Mouse (Mus musculus) kidney, postnatal 25 days (tissue): ENCODE results near the gene Ccdc17.
A peak's percentile ranks its signal among the peaks of the same experiment; 100 is the strongest.

Experiments
- DNase-seq, 2 experiments: peaks; one replicate each; pipeline ENCODE4 v3.0.0; 2021; ENCODE audit warnings: mixed read lengths in 2 of 2

The Ccdc17 gene

DNA sequence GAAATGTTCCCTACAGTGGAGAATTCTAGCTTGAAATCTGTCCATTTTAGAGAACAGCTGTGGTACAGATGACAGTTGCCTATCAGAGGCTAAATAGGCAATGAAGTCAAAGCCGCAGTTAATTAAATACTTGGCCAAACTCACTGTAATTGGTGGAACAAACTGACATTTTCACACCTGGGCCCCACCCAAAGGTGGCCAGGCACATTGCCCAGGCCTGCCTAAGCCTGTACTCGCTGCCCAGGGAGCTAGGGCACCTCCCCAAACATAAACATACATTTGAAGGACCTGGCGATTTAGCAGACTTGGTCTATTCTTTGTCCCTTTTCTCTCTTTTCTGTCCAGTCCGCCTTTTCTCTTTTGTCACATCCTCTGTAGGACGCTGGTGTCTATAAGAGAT is at the start of gene Ccdc17:
Gene Ccdc17, plus strand, starts transcription at position 276 of the 400 bp plus-strand sequence.
- peak; percentile 8 to 40 for DNase-seq

DNA sequence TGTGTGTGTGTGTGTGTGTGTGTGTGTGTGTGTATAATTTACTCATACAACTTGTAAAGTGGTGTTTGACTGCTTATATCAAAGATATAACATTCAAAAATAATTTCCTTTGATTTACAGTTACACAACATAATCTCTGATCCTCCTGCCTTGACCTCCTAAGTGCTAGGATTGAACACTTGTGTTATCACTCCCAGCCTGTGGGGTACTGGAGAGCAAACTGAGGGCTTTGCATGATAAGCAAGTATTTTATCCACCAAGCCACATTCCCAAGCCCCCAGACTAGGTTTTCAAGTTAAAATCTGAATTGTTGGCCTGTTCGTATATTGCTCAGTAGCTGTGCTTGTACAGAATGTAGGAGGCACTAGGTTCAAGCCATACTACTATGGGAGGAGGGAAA is 46.0 kb upstream of the Ccdc17 start:
- no peak for DNase-seq

DNA sequence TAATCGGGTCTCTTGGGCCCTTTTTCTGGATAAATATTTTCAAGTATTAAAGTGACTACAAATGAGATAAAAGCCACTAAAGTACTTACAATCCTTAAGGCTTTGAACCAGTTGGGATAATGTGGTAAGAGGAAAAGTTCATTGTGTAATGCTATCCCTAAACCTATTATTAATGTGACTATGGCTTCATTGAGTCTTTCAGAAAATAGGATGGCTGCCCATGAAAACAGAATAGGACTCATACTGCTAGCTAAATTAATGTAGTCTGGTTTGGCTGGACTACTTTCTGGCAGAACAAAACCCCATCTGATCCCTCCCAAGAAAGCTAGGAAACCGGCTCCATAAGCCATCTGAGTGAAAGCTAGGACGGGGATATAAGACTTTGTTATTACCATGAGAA is 43.4 kb upstream of the Ccdc17 start:
- DNase-seq = no peak

DNA sequence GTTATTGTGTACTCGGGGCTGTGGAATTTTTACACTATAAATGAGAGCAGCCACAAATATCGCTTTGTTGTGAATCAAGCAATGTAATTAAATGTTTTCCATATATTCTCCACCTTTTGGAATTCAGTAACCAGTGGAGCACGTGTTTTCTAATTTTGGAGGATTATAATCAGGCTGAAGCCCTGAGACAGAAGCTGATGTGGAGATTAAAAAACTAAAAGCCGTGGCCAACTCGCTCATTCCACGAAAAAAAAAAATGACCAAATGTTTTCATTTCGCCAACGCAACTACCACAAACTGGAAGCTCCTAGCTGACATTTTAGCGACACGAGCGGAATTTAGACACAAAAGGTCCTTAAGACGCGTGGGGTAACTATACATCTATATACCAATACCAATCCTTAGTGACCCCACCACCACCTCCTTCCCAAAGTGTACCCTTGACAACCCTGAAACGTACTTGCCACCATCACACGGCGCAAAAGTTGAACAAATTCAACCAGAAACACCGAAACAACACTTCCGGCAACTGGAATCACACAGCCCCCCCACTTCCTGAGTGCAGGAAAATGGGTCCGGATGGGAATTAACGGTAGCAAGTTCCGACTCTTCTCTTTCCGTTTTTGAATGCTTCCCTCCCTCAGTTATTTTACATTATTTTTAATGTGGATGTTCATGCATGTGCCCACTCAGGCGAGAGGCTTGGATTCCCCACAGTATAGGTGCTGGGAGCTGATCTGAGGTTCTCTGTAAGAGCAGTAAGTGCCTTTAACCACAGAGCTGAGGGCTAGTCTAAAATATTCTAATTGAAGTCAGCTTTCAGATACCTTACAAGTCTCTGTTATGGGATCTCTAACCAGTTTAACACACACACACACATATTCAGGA is 40.8 kb upstream of the Ccdc17 start, which contains the start of gene Tmem69:
Gene Tmem69, minus strand, starts transcription at position 524 of the 888 bp plus-strand sequence.
- DNase-seq = peak; percentile 84 to 86

DNA sequence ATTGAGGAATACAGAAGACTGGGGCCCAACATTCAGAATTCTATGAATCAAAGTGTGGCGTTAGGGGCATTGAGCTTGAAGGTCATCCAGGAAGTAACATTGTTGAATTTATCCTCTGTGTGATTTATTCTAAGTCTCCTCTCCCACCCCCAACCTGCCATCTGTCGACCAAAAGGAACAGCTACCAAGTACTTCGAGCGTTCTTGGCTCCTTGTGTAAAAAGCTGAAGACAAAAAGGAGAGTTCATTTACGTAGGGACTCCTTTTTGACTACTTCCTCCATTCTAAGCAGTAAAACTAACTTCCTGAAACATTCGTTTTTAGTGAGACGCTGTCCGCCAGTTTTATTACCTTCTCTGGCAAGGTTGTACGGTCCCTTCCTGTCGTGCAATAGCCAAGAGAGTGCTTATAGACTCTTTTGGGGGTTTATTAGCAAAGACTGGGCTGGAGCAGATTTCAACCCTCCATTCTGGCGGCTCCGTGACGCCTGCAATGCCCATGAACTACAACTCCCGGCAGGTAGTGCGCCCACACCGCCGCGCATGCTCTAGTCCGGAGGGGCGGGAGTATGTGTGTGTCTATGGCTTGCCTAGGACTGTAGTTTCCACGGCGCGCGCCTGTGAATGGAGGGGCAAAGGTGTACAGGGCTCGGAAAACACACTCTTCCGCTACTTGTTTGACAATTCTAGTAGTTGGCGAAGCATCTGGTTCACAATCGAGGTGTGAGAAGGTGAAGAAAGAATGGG is 39.7 kb upstream of the Ccdc17 start:
- peak; percentile 94 to 97 for DNase-seq

DNA sequence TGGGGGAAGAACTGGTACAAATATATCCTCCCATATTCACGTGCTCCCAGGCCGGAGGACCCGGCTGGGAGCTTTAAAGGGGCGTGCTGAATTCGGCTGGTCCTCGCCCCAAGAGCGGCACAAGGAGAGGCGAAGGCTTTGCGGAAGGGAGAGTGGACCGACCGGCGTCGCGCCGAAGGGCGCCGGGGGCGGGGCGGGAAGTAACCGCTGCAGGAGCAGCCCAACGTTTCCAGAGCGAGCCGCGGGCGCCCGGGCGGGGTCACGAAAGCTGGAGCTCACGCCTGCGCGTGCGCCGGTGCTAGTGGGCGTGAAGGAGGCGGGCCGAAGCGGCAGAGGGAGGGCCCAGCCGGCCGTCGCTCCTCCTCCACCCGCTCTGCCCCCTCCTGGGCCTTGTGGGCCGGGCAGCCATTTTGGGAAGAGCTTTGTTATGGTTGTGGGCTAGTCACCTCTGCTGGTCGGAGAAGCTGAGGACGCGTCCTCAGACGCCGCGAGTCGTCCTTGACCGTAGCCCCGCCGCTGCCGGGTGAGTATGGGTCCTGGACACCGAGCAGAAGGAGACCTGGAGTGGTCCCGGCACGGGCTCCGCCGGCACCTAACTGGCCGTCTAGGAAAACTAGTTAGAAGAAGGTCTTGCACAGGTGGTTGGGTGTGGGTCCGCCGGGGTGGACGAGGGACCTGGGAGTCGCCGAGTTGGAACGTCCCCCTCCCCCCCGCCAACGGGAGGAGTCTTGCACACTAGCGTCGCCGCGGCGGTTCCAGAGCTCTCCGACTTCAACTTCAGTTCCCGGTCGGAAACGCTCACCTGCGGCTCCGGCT is 38.9 kb upstream of the Ccdc17 start, which contains the start of gene Gpbp1l1:
Gene Gpbp1l1, plus strand, starts transcription at position 353 of the 816 bp plus-strand sequence.
- peak; percentile 97 to 99 for DNase-seq

DNA sequence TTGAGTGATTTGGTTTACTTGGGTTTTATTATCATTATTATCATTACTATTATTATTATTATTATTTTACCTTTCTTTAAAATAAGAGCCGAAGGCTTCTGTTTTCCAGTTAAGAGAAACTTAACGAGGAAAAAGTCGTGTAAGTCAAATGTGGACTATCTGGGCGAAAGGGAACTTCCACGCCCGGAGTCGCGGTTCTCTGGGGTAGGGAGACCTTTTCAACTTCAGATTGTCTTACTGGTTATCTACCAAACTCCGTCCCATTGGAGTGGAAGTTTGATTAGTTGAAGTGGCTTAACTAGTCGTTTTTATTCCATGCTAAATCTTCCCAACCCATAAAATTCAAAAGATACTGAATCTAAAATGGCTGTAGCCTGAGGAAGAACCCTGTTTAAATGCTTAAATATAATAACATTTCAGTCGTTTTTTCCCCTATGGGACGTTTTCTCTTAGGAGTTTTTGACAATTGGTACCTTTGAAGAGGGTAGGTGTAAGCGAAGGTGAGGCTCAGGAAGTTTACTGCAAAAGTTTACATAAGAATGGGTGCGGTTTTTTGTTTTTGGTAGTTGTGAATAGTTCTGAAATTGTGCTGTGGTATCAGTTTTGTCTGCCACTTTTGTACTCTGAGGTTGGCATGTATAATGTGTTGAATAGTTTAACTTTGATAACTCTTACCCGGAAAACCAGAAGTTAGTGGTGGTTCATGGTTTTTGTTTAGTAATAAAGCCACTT is 38.1 kb upstream of the Ccdc17 start:
- DNase-seq = peak; percentile 6 to 36

DNA sequence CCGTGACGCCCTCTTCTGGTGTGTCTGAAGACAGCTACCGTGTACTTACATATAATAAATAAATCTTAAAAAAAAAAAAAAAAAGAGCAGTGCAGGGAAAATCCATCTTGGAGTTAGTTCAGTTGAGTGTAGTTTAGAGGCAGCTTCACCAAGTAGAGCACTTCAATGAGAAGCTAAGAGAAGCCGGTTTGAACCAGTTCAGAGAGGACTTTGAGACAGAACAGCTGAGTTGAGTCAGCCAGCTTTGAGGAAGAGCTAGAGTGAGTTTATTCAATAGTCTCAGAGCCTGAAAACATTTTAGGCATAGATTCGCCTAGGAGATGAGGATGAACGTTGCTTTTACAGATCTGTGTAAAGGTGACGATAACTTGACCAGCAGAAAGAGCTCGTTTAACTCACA is 661 bp upstream of the Ccdc17 start:
- no peak for DNase-seq

DNA sequence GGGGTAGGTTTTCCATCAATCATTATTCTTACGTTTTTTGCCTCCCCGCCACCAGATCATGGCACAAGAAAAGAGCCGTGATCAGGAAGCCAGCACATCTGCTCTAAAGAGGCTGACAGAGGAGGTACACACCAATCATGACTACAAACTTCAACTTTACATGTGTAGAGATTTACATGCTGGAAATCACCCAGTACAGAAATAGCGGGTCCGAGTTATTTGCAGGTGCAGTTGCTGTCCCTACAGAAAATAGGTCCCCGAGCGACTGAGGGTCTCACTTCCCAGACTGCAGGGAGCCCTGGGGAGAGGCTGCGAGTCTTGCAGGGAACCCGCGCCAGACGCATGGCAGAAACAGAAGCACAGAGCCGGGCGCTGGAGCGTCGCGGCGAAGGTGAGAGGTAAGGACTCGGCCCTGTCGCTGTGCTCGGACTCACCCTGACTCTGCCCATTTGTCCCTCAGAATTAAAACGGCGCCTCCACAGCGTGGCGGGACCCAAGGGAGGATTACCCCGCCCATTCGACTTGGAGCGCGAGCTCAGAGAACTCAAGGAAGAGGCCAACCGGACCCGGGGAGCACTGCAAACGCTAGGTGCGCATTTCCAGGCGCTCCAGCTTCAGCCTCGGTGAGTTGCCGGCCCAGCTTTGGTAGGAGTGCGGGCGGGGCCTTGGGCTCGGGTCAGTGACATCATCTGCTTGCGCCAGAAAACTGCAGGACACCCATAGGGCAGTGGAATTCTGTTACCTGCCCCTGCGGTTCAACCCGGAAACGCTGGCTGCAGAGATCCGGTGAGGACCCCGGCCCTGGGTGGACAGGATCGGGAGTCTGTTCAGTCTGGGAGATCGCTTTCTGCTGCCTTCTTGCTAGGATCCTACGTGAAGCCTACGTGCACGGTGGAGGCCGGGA is 776 bp downstream of the Ccdc17 start:
- DNase-seq = peak; percentile 93 to 97

DNA sequence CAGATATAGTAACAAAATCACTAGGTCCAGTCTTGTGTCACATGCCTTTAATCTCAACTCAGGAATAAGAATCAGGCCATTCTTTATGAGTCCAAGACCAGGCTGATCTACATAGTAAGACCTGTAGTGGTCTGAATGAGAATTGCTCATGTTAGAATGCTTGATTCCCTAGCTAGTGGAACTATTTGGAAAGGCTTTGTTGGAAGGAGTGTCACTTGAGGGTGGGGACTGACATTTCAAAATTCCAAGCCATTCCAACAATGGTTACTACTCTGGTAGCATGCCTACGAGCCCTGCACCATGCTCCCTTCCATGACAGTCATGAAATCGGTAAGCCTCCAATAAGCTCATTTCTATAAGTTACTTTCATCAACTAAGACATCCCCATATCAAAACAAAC is 16.2 kb downstream of the Ccdc17 start:
- no peak for DNase-seq

DNA sequence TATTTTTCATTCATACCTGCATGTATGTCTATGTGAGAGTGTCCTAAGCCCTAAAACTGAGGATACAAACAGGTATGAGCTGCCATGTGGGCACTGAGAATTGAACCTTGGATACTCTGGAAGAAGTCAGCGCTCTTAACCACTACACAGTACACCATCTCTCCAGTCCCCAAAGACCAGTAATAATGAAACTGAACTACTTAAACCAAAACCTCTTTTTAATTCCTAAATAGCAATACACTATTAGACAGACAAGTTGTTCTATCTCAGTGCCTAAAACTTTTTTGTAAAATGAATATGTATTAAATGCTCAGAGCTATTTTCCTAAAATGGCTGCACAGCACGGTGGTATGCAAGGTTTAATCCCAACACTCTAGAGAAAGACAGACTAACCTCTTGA is 18.8 kb downstream of the Ccdc17 start:
- no peak for DNase-seq

DNA sequence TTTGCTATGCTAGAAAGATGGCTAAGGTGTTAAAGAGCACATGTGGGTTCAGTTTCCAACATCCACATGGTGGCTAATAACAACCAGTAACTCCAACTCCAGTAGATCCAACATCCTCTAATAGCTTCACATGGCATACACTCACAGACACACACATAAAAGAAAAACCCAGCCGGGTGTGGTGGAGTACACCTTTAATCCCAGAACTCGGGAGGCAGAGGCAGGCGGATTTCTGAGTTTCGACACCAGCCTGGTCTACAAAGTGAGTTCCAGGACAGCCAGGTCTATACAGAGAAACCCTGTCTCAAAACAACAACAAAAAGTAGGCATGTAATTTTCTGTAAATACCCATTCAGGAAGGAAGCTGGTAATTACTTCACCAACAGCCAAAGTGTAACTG is 28.4 kb downstream of the Ccdc17 start:
- no peak for DNase-seq

DNA sequence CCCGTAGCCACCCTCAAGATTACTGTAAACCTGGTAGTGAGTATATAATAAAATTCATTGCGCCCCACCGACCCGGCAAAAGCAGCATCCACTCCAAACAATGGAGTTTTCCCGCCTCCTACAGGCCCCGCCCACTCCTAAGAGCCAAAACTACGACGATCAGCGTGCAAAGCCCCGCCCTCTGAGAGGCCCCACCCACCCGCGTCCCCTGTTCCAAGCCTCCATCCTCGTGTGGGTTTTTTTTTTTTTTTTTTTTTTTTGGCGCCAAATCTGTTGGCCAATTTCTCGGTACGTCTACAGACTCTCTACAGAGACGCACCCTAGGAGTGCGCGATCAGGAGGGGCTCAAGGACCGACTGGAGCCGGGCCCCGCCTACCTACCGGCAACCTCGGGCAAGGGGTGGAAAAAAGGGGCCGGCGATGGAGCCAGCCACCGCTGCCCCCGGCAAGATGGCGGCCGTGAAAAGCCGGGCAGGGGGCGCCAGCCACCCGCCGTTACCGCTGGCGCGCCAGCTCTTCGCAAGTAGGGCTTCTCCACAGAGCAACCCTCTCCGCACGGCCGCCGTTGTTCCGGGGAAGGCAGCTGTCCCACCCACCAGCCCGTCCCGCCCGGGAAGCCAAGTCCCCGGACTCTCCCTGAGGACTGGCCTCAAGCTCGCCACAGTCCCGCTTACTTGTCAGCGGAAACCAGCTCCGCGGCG is 30.4 kb downstream of the Ccdc17 start:
- DNase-seq = peak; percentile 88 to 90

DNA sequence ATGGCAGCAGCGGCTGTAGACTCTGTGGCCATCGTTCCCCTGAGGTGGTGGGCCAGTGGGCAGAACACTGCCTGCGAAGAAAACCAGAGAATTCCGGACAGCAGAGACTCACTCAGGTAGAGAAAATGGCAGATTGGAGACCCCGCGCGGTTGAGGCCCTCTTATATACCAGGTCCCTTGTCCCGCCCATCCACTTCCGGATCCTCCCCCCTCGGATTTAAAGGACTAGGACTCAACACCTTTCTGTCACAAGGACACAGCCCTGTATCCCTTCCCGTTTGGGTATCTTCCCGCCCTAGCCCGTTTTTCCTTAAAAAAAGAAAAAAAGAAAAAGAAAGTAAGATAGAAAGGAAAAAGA is 30.9 kb downstream of the Ccdc17 start:
- peak; percentile 94 for DNase-seq

DNA sequence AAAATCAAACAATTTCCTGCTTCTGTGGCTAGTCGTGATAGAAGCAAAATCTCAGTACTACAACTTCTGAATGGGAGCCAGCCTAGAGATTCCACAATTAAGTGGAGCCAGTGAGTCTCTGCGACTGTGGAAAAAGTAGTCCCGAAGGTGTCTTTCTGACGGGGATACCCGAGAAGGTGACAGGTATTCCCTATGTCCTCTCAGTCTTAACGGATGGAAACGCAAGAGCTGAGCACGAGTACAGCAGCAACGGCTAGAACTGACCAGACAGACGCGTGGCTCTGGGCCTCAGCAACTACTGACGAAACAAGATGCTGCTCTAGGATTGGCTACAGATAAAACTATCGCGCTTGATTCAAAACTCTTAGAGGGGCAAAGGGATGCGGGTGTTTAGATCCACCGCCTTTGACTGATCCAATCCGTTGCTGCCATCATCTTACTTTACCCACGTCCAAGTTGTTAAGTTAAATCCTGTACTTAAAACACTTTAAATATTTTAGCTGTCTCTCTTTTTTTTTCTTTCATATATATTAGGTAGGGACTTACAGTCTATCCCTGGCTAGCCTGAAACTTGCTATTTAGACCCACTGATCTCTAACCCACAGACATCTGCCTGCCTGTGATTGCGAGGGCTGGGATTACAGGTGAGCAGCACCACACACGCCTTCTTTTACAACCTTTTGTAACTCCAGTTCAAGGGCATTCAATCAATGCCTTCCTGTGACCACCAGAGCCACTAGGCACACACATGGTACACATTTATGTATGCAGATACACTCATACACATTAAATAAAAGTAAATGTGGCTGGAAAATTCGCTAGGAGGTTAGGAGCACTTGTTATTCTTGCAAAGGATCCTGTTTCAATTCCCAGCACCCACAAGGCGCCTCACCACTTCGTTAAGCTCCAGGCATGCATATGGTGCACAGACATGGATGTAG is 31.5 kb downstream of the Ccdc17 start, which contains the start of gene Nasp:
Gene Nasp, minus strand, starts transcription at position 220 of the 941 bp plus-strand sequence.
- peak; percentile 84 to 88 for DNase-seq

DNA sequence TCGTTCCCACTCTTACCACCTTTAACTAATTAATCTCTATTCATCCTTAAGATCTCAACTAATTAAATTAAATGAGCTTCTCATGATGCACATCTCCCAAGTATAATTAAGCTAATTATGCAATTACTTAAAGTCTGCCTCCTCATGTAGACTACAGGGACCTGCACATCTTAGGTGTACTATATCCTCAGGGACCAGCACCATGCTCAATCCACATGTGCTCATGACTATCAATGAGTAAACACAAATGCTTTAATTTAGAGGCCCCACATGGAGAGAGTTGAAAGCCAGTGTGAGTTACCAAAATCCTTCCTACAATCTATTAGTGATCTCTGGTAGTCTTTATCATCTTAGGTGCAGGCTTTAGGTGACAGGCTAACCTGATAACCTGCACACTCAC is 38.7 kb downstream of the Ccdc17 start:
- DNase-seq = no peak

DNA sequence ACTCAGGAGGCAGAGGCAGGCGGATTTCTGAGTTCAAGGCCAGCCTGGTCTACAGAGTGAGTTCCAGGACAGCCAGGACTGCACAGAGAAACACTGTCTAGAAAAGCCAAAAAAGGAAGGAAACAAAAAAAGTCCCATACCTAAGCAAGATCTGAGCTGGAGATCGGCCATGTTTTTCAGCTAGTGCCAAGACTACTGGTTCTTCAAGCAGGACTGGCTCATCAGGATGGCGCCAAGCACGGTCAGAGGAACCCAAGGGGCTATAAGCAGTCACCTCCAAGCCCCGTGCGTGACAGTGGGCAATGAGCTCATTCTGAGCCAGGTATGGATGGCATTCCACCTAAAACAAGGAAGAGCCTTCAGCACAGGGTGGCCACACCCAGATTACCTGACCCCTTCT is 42.4 kb downstream of the Ccdc17 start:
- peak in 1 of 2 experiments; percentile 44 for DNase-seq

DNA sequence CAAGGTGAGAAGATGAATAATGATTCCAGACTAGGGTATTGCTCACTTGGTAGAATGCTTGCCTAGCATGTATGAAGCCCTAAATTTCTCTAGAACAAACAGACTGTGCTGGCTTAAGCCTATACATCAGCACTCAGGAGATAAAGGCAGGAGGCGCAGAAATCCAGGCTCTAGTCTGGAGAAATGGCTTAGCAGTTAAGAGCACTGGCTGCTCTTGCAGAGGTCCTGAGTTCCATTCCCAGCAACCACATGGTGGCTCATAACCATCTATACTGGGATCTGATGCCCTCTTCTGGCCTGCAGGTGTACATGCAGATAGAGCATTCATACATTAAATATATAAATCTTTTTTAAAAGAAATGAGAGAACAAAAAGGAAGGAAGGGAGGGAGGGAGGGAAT is 45.6 kb downstream of the Ccdc17 start:
- DNase-seq = no peak

DNA sequence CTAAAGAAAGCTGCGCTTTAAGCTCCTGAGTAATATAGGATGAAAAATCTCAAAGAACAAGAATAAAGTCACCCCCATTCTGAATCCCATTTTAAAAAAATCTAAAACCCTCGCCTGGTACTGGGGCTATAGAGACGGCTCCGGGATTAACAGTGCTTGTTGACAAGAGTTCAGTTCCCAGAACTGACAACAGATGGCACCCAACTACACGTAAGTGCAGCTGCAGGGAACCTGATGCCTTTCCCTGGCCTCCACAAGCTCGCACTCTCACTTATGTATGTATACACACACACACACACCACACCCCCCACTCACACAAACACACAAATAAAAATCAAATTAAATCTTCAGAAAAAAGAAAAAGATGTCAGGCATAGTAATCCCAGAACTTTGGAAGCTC is 47.9 kb downstream of the Ccdc17 start:
- peak; percentile 54 to 63 for DNase-seq
